Mouse (Mus musculus) liver, embryonic 14.5 days (tissue): ENCODE results near the gene Bche. TPM values are rescaled to one million over a fixed set of nuclear protein-coding genes. Genes with fewer than 3 reads are reported as not detected.

Experiments used
- ATAC-seq: fragments of 200-750 bp; cut with Nextera tagmentation; 2 replicates; pipeline ENCODE4 v1.8.0; 2017; ENCODE audit warnings: moderate number of reproducible peaks, mild to moderate bottlenecking, moderate library complexity; ENCODE audit not compliant: insufficient read depth
- DNase-seq, 3 experiments: peaks; one replicate each; pipeline ENCODE4 v3.0.0-alpha.2; 2012 to 2013; ENCODE audit warnings: low read depth in 3 of 3, low spot score in 3 of 3
- H3K27ac ChIP-seq: fragments of 300-500 bp; sonication (generic); 2 replicates; pipeline ENCODE4 v1.5.1; 2014; ENCODE audit warnings: moderate library complexity, mild to moderate bottlenecking, control low read depth, inconsistent platforms
- H3K27me3 ChIP-seq: fragments of 300-500 bp; sonication (generic); 2 replicates; pipeline ENCODE4 v1.6.1; 2014; ENCODE audit warnings: mild to moderate bottlenecking, low read length, moderate library complexity; ENCODE audit not compliant: control insufficient read depth, insufficient read depth
- H3K36me3 ChIP-seq: fragments of 300-500 bp; sonication (generic); replicated peaks from 2 replicates; pipeline ENCODE4 v1.6.1; 2014; ENCODE audit warnings: low read depth; ENCODE audit not compliant: control insufficient read depth, insufficient read depth
- H3K4me1 ChIP-seq, 2 experiments: fragments of 200-500 bp in 1 of 2; fragments of 300-500 bp in 1 of 2; sonication (generic) in 1 of 2; replicated peaks; 2 replicates each; pipeline ENCODE4 v1.6.1; 2012 to 2014; ENCODE audit warnings: antibody characterized with exemption in 1 of 2, inconsistent platforms in 1 of 2, low read length in 1 of 2; ENCODE audit not compliant: control insufficient read depth in 2 of 2, insufficient read depth in 2 of 2
- H3K4me2 ChIP-seq: fragments of 300-500 bp; sonication (generic); 2 replicates; pipeline ENCODE4 v1.6.1; 2014; ENCODE audit warnings: low read depth, mild to moderate bottlenecking, control low read depth, moderate library complexity
- H3K4me3 ChIP-seq, 2 experiments: fragments of 200-500 bp in 1 of 2; fragments of 300-500 bp in 1 of 2; sonication (generic) in 1 of 2; 2 replicates each; pipeline ENCODE4 v1.5.1; 2012 to 2014; ENCODE audit warnings: low read depth in 2 of 2, low read length in 2 of 2, mild to moderate bottlenecking in 2 of 2, control low read depth in 1 of 2, inconsistent platforms in 1 of 2, moderate library complexity in 1 of 2; ENCODE audit not compliant: insufficient read depth in 1 of 2
- H3K9ac ChIP-seq: fragments of 300-500 bp; sonication (generic); replicated peaks from 2 replicates; pipeline ENCODE4 v1.6.1; 2014; ENCODE audit warnings: mild to moderate bottlenecking, control low read depth, moderate library complexity
- H3K9me3 ChIP-seq: fragments of 300-500 bp; sonication (generic); 2 replicates; pipeline ENCODE4 v1.6.1; 2016; ENCODE audit warnings: low read length, mixed read lengths; ENCODE audit not compliant: control insufficient read depth
- CTCF ChIP-seq: IDR thresholded peaks from 2 replicates; pipeline ENCODE4 v1.5.1; 2016; ENCODE audit warnings: antibody characterized with exemption, low read depth, control low read depth
- EP300 ChIP-seq: IDR thresholded peaks from 2 replicates; pipeline ENCODE4 v1.6.1; 2016; ENCODE audit warnings: antibody characterized with exemption, low read depth
- WGBS: fragments of 180-500 bp; shearing (Covaris S2); extraction: QIAGEN DNeasy Blood & Tissue Kit; methylation state at CpG from one replicate; pipeline ENCODE4 v1.1.7; 2014; ENCODE audit not compliant: insufficient replicate concordance; 5-methylcytosine and 5-hydroxymethylcytosine counted together
- polyA plus RNA-seq, 2 experiments: library from polyadenylated mRNA; depleted of rRNA in 1 of 2; stranded (reverse) in 1 of 2; unstranded in 1 of 2; fragments of >200 nt; fragmentation: Nextera tagmentation in 1 of 2; extraction: Ambion mirVana in 1 of 2; gene quantifications; 2 replicates each; pipeline versions ENCODE4 v1.2.1 to v1.2.3; 2012 to 2014

Bche gene
- polyA plus RNA-seq, 2 experiments = 4.7 to 11.3 TPM

DNA sequence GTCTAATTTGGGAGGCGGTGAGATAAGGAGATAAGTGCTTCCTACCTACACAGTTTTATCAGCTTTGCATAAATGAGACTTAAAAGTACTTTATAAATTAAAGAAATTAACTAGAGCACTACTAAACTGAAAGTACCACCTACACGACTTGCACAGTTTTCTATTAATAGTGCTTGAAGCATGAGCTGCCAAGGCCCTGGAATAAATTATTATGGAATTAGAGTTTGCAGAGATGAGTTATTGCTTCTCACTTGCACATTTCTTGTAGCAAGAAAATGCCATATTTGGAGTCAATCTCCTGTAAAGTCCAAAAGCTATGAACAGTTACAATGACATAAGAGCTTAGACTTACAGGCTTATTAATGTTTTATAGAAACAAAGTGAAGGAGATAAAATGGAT lies 96.8 kb downstream of the Bche start:
- ATAC-seq = no peak
- no peaks in the 10 kb centered on the region for H3K4me1 ChIP-seq
- H3K4me3 ChIP-seq = no peak overlapping the region
- no peak for TF ChIP-seq CTCF
- TF ChIP-seq EP300 = no peak
- no peak for DNase-seq
- H3K4me2 ChIP-seq = no peak overlapping the region
- H3K27me3 ChIP-seq = no peaks in the 10 kb centered on the region
- H3K27ac ChIP-seq = no peak overlapping the region
- H3K9me3 ChIP-seq = no peaks in the 10 kb centered on the region
- H3K36me3 ChIP-seq = no peaks in the 10 kb centered on the region
- 62% methylated on average over 2 of the region's 2 CpGs for WGBS
- no peak overlapping the region for H3K9ac ChIP-seq

DNA sequence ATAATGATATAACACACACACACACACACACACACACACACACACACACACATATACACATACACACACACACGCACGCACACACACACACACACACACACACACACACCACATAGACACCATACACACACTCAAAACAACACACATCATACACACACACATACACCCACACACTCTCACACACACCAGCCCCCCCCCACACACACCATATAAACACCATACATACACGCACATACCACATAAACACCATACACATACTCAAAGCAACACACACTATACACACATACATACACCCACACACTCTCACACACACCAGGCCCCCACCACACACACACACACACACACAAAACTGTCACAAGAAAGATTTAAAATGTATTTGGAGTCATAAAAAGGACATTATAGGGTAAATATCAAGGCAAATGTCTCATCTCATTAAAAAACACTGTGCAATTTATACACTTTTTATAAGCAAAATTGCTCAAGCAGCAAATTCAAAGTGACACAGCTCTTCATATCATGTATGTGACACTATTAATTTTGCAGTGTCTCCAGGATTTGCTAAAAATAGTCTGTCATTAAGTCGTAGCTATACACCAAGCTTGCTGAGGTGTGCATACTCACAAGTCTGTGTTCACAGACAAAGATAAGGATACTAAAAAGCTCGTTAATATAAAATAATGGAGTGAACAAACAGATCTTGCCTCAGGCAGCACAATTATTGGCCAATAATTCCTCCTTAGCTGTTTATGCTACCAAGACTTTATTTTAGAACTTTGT lies 116.3 kb downstream of the Bche start:
- DNase-seq (no peak), ATAC-seq (no peak)
- H3K27ac ChIP-seq = no peak overlapping the region
- no peak for TF ChIP-seq EP300
- H3K4me3 ChIP-seq = no peak overlapping the region
- 60% methylated on average over 4 of the region's 5 CpGs for WGBS
- no peaks in the 10 kb centered on the region for H3K36me3 ChIP-seq
- H3K4me1 ChIP-seq = no peaks in the 10 kb centered on the region
- H3K9ac ChIP-seq = no peak overlapping the region
- no peak overlapping the region for H3K4me2 ChIP-seq
- no peaks in the 10 kb centered on the region for H3K9me3 ChIP-seq
- H3K27me3 ChIP-seq = no peaks in the 10 kb centered on the region
